Mouse (Mus musculus) thymus, postnatal 36 days (tissue): ENCODE measurements around the gene Pax4.

ENCODE experiments used
- DNase-seq, 2 experiments: peaks; one replicate each; pipeline ENCODE4 v3.0.0; 2022; ENCODE audit warnings: mixed read lengths in 2 of 2

The Pax4 gene

GRCm38 (mm10) chr6:28449253-28449652, at the start of gene Pax4:
Gene Pax4 (minus strand): TSS chr6:28449353.
- no peak for DNase-seq

DNA sequence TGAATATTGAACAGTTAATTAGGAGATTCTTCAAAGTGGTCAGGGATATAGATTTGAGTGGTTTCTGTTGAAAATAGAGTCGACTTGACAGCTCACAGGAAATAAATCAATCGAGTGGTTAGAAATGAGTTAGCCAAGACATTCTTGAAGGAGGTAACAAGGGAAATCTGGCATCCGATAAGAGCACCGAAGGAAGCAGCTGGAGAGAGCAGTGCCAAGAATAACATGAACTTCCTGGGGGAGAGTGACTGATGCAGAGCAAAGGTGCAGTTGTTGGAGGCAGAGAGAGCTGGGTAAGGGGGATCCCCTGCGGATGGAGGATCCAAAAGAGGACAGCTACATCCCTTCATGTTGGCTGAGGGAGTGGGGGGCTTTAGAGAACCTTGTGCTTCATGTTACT, 48.7 kb upstream of the Pax4 start:
- DNase-seq: no peak

DNA sequence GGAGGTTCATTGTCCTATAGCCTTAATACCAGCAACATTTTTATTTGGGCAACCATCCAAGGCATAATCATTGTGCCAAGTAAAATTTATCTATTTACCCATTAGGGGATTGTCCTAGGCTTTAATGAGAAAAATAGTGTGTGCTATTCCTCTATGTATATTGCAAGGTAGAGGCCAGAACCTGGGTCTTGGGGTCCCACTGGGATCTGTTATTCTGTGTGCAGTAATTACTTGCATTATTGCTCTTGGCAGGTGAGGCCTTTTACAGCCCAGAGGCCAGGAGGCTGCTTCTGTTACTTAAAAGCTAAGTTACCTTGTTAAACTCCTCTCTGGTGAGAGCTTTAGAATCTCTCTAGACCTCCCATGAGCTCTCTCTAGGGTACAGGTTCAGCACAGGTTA, 42.0 kb upstream of the Pax4 start:
- no peak for DNase-seq

DNA sequence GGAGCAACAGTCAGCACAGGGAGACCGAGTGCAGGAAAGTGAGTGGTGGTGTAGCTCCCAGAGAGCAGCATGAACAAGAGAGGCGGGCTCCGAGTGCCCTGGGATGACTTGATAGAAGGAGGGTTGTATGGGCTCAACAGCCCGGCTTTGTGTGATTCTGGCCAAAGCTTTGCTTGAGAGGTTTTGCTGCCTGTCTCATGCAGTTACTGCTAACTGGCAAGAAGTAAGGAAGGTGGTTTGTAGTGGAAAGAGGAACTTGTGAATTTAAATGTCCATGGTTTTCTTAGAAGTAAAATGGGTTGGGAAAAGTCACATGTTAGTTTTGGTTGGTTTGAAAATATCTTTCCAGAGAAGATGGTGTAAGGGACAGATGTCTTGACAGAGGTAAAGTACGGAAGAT, 41.5 kb upstream of the Pax4 start:
- DNase-seq: no peak

DNA sequence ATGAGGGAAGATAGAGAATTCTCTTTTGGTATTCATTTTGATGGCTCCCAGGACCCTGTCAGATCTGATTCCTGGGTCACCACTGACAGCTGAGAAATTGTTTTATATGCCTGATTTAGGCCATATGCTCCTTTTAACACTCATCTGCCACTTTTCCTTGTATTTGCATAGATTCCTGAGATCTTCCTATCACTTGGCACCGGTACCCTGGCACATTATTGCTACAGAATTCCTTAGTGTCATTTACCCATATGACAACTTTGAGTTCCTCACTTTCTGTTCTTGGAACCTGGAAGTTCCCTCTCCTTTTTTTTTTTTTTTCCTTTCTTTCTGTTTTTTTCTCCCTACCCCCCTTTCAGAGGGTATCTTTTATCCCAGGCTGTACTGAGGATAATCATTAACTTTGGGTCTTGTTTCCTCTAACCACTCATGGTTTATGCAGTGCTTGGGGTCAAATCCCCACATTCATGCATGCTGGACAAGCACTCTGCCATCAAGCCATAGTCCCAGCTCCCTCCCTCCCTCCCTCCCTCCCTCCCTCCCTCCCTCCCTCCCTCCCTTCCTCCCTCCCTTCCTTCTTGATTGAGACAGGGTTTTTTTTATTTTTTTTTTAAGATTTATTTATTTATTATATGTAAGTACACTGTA, 39.2 kb upstream of the Pax4 start:
- DNase-seq: no peak

DNA sequence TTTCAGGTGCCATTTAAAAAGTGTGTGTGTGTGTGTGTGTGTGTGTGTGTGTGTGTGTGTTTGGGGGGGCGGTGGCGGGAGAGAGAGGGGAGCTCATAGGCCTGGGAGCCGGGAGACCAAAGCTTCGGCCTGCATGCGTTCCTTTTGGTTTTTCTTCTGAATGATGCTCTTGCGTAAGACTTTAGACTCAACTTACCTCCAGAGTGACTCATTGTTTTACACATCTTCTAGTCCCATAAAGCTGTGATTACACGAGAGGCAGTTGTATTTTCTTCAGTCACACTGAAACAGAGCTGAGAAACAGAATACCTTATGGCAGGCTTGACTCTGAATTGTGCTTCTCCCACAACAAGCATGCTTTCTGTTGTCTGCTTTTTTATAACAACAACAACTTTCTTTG, 37.8 kb upstream of the Pax4 start:
- DNase-seq: no peak

- DNase-seq: no peak
These were observed 37.3 kb upstream of the Pax4 start for GRCm38 (mm10) chr6:28486471-28486870.

GRCm38 (mm10) chr6:28486008-28486407, 36.9 kb upstream of the Pax4 start:
- DNase-seq: no peak

DNA sequence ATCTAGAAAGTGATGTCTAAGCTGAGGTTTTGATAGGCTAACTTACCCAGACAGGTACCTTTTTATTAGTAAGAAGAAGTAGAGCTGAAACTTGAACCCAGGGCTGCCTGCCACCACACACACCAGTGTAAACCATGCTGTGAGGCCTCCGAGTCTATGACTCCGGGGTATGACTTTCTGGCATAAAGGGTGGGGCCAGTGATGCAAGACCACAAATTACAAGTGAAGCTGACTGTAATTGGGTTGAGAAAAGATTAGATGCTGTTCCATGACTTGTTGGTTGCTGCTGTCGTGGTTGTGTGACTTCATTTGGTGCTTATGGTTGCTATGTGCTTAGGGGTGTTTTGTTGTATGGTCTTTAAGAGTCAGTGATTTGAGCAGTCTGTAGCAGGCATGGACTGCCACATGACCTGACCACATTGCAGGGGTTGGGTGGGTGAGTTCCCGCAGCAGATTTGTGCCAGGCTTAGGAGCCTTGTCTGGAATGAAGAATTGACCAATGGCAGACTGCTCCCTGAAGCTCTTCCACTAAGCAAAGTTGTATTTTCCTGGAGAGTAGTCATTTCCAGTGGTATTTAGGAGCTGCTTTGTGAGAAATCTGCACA, 33.7 kb upstream of the Pax4 start:
- DNase-seq: no peak

- DNase-seq: no peak
These were observed 31.8 kb upstream of the Pax4 start for GRCm38 (mm10) chr6:28480752-28481492.

DNA sequence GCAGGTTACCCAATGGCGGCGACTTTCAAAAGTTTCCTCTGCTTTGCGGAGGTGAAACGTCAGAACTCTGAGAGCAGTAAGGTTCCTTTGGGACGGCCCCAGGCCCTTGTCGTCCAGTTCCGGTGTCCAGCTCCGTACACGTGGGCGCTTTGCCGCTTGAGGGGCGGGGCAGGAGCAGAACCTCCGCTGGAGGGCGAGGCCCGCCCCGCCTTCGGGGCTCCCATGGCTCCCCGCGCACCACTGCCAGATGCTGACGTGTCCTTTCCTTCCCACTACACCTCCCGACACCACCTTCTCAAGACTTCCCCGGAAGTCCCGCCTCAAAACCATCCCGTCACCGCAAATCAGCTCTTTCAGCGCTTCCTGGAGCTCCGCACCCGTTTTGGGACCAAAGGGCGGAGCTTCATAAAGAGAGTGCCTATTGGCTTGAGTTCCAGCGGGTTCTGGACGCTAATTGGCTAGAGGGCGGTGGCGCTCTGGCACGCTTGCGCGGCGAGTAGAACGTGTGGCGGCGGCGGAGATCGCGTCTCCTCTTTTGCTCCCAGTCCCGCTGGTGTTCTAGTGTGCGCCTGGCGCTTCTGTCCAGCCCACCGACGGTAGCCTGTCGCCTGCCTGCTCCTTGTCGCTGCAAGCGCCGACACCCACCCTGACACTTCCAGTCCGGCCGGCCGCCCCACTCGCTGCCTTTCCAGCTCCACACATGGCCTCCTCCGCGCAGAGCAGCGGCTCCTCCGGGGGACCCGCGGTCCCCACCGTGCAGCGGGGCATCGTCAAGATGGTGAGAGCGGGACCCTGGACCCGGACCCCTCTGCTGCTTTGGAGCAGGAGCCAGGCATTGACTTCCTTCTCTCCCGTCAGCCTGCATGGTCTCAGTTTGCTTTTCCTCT, 31.0 kb upstream of the Pax4 start:
- DNase-seq: peak; percentile 93 to 98

DNA sequence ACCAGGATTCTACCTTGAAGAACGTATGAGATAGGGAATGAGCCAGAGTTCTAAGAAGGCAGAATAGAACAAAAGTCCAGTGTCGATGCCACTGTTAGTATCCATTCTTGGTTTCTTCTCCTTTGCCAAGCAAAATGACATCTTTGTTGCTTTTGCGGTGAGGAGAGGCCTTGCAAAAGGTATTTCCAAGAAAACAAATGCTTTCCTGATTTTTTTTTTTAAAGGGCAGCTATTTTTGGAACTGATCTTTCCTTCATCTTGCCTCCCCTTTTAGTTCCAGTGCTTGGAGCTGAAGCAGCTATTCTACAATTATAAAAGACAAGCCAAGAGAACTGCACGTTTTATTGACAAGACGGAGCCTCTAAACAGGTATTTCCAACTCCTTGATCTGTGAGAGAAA, 25.7 kb upstream of the Pax4 start, which contains the start of gene Snd1:
Snd1 (plus strand) TSS at position 301 of the 400 bp plus-strand sequence.
- no peak for DNase-seq

DNA sequence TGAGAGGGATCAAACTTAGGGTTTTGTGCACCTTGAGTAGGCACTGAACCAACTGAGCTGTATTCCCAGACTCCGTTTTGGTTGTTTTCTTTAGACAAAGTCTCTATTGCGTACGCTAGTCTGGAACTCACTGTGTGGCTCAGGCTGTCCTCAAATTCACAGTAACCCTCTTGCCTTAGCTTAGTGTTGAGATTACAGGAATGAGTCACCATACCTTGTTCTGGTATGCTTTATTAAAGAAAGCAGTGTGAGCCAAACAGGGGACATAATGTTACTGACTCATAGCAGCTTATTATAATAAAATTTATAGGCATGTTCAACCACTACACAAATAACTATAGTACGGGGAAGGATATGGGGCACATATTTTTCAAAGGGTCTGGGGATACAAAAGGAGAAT, 25.1 kb upstream of the Pax4 start:
- no peak for DNase-seq

- no peak for DNase-seq
These were observed 22.3 kb upstream of the Pax4 start for GRCm38 (mm10) chr6:28471284-28472035.

DNA sequence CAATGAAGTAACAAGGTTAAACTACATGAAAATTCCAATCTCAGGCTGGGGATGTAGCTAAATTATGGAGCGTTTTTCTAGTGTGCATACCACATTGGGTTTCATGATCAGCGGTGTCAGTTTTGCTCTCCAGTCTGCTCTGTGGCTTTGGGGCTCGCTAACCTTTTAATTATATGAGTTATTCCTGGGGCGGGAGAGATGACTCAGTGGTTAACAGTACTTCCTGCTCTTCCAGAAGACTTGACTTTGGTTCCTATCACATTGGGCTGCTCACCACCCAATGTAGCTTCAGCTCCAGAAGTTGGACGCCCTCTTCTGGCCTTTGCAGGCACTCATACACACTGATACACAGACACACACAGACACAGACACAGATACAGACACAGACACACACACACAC, 21.5 kb upstream of the Pax4 start:
- no peak for DNase-seq

GRCm38 (mm10) chr6:28470017-28470602, 21.0 kb upstream of the Pax4 start:
- DNase-seq: no peak

- no peak for DNase-seq
These were observed 15.5 kb upstream of the Pax4 start for GRCm38 (mm10) chr6:28464630-28465029.

DNA sequence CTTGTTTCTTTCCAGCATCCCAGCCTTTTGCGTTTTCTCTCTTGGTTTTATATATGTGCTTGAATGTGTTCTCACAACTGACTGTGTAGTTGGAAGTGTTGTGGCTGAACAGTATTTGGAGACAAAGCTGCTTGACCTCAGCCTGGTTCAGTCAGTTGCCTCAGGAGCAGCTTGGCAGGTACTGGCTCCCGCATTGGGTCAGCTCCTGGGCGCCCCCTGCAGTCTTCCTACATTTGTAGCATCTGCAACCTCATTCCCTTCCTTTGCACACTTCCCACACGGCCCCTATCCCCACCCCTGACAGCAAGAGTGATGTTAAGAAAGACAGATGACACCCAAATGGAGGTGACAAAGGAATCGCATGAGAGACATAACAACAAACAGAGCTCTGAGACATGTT, 11.4 kb upstream of the Pax4 start:
- peak; percentile 57 to 68 for DNase-seq

DNA sequence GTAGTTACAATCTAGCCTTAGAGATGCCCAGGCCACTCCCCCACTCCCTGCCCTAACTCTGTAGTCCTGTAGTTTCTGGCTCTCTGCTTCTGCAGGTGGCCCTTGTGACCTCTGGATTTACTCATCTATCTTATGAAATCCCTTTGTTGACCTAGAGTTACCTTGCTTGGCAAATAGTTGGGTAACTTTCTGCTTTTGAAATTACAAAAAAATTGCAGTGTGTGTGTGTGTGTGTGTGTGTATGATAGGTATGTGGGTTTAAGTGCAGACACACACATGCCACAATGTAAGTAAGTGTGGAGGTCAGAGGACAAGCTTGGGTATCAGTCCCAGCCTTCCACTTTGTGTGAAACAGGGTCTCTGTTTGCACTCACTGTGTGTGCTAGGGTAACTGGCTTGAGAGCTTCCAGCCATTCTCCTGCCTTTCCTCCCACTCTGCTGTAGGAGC, 10.1 kb upstream of the Pax4 start:
- no peak for DNase-seq

GRCm38 (mm10) chr6:28450977-28451376, 1.8 kb upstream of the Pax4 start:
- no peak for DNase-seq

DNA sequence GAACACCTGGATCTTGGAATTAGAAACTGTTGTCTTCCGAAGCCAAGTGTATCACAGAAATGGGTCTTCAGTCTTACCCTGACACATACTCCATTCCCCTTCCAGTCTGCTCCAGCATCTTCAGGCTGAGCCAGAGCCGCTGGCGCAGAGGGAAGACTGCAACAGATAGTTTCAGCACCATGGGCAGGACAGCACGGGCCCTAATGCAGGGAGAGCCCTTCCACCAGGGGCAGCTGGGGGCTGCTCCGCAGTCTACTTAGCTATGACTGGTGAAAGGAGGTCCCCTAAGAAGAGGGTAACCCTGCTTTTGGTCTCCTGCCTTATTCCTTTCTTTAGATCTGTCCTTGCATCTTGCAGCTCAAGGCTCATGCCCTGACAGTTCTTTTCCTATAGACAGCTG, 1.3 kb upstream of the Pax4 start:
- DNase-seq: no peak

DNA sequence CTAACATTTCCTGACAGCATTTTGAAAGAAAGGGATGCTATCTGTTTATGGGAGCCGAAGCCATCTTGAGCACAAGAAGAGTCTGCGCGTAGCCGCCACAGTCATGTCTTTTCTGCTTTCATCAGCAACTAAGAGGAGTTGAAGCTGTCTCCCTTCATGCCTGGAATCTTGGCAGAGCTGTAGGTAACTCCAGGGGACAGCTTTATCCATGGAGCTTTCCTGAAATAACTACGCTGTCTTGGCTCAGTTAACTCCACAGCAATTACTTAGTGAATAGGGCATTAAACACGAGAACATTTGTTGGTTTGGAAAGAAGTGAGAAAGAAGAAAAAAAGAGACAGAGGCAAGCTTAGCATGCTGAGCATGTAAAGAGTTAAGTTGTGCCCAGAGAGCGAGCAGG, 1.2 kb downstream of the Pax4 start:
- no peak for DNase-seq
